Mouse (Mus musculus) liver, embryonic 16.5 days (tissue): ENCODE data around the gene Styxl1. TPM values are rescaled to one million over a fixed set of nuclear protein-coding genes. Genes with fewer than 3 reads are reported as not detected.
A peak's percentile ranks its signal among the peaks of the same experiment; 100 is the strongest.

Experiments used
- ATAC-seq: fragments of 200-750 bp; cut with Nextera tagmentation; 2 replicates; pipeline ENCODE4 v1.8.0; 2017; ENCODE audit warnings: low read depth, mild to moderate bottlenecking, moderate number of reproducible peaks, moderate library complexity
- H3K27ac ChIP-seq: fragments of 300-500 bp; sonication (generic); 2 replicates; pipeline ENCODE4 v1.5.1; 2014; ENCODE audit warnings: mild to moderate bottlenecking, low read length
- H3K27me3 ChIP-seq: fragments of 300-500 bp; sonication (generic); 2 replicates; pipeline ENCODE4 v1.6.1; 2014; ENCODE audit warnings: low read depth, low read length, mixed read lengths; ENCODE audit not compliant: control insufficient read depth, insufficient read depth
- H3K36me3 ChIP-seq: fragments of 300-500 bp; sonication (generic); 2 replicates; pipeline ENCODE4 v1.6.1; 2014; ENCODE audit warnings: mild to moderate bottlenecking; ENCODE audit not compliant: control insufficient read depth, insufficient read depth
- H3K4me1 ChIP-seq: fragments of 300-500 bp; sonication (generic); 2 replicates; pipeline ENCODE4 v1.6.1; 2014; ENCODE audit warnings: low read depth, low read length, mixed read lengths; ENCODE audit not compliant: control insufficient read depth
- H3K4me2 ChIP-seq: fragments of 300-500 bp; sonication (generic); 2 replicates; pipeline ENCODE4 v1.6.1; 2014; ENCODE audit warnings: low read depth, low read length, mixed read lengths
- H3K4me3 ChIP-seq: fragments of 300-500 bp; sonication (generic); 2 replicates; pipeline ENCODE4 v1.5.1; 2014; ENCODE audit warnings: low read depth, mild to moderate bottlenecking, low read length
- H3K9ac ChIP-seq: fragments of 300-500 bp; sonication (generic); 2 replicates; pipeline ENCODE4 v1.6.1; 2014; ENCODE audit warnings: low read depth, low read length
- H3K9me3 ChIP-seq: fragments of 300-500 bp; sonication (generic); replicated peaks from 2 replicates; pipeline ENCODE4 v1.6.1; 2016; ENCODE audit warnings: low read length; ENCODE audit not compliant: control insufficient read depth
- WGBS: fragments of 180-500 bp; shearing (Covaris S2); extraction: QIAGEN DNeasy Blood & Tissue Kit; methylation state at CpG from one replicate; pipeline ENCODE4 v1.1.7; 2014; ENCODE audit not compliant: insufficient replicate concordance; 5-methylcytosine and 5-hydroxymethylcytosine counted together
- polyA plus RNA-seq: library from polyadenylated mRNA; unstranded; fragments of >200 nt; fragmentation: Nextera tagmentation; extraction: Ambion mirVana; gene quantifications from 2 replicates; pipeline ENCODE4 v1.2.1, GENCODE M21; 2015

Styxl1 gene
- polyA plus RNA-seq, 1 experiment from 2014 or later, result 0.13 TPM

DNA sequence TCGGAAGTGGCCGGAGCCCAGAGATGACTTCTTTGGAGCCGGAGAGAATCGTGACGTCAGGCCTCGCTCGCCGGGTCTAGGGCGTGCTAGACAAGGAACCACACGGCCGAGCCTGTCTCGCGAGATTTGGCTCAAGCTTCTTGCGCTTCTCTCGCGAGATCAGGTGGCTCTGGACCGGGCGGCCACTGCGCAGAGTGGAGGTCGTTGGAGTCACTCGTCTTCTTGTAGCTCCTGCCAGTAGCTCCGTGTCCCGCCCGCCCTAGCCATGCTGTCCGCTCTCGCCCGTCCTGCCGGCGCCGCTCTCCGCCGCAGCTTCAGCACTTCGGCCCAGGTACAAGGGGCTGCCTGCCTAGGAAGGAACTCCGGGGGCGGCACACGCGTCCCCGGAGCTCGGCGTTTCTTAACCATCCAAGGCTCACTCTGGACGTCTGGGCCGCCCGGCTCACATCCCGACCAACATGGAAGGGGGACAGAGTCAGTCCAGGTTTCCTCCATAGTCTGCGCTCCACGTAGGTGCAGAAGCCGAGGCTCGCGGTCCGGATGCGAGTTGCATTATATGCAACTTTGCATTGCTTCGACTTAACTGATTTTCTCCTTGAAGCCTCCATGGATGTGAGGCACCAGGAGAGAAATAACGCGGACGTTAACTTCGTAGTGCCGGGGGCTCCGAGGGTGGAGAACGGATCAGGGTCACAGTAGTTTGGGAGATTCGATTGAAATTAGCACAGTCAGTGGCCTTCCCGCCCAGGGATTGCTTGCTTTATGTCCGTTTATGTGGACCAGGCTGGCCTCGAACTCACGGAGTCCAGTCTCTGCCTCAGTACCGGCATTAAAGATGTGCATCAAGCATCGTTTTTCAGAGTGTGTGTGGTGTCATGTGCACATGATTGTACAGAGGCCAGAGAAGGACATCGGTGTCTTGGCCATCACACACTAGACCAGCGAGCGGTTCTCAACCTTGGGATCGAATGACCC, 573 bp upstream of the Styxl1 start, which contains the start of gene Mdh2:
TSS of gene Mdh2 (plus strand) at position 10 of the 975 bp plus-strand sequence.
- peak; percentile 93 for ATAC-seq
- peak within 1 kb of the TSS; percentile 94 for H3K4me2 ChIP-seq
- no peaks in the 10 kb centered on the region for H3K9me3 ChIP-seq
- H3K36me3 ChIP-seq, result peaks cover 14% of the 10 kb centered on the region
- peak within 1 kb of the TSS; percentile 98 for H3K4me3 ChIP-seq
- H3K27me3 ChIP-seq, result no peaks in the 10 kb centered on the region
- H3K27ac ChIP-seq, result peak within 1 kb of the TSS; percentile 95
- H3K9ac ChIP-seq, result peak within 1 kb of the TSS; percentile 99
- under 1% methylated on average over 70 of the region's 70 CpGs for WGBS
- peaks cover 44% of the 10 kb centered on the region for H3K4me1 ChIP-seq

DNA sequence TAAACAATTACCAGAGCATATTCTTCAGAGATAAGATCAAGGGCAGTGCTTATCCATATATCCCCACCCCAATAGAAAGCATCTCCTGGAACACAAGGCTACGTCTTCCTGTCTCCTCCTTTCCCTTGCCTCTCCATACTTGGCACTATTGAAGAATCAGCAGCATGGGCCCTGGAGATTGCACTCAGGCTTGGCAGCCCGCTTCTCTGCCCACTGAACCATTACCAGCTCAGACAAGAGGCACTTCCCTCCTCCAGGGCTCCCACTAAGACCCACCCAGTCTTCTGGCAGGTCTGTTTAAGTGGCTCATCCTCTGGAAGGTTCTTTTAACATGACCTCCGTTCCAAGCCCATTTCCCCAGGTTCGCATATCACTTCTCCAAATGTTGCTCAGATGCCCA, 1.6 kb downstream of the Styxl1 start:
- Histone ChIP-seq H3K36me3 (no peaks in the 10 kb centered on the region), H3K9ac (no peak overlapping the region), H3K4me2 (no peak overlapping the region), H3K27me3 (no peaks in the 10 kb centered on the region), H3K27ac (no peak overlapping the region), H3K9me3 (no peaks in the 10 kb centered on the region), H3K4me3 (no peak overlapping the region), H3K4me1 (peaks cover 37% of the 10 kb centered on the region)
- ATAC-seq, result no peak
- WGBS, result 71% methylated on average over 4 of the region's 4 CpGs

DNA sequence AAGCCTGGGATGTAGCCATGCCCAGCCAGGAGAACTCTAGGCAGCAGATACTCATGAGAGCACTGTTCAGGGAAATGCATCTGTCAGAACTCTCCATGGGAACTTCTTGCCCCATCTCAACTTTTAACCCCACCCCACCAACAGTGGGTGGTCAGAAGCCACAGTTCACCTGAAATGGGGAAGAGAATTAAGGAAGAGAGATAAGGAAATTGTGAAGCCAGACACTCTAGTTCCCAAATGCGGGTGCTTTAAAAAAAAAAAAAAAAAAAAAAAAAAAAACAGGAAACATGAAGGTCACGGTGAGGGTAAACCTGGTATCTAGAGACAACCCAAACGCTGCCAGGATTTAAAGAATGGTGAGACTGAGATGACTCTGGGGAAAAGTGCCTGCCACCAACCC, 5.7 kb downstream of the Styxl1 start:
- Histone ChIP-seq H3K4me2 (no peak overlapping the region), H3K4me3 (no peak overlapping the region), H3K9ac (no peak overlapping the region), H3K9me3 (no peaks in the 10 kb centered on the region), H3K27ac (no peak overlapping the region), H3K36me3 (no peaks in the 10 kb centered on the region), H3K4me1 (peaks cover 9% of the 10 kb centered on the region), H3K27me3 (no peaks in the 10 kb centered on the region)
- no peak for ATAC-seq
- 15% methylated on average over 3 of the region's 3 CpGs for WGBS

DNA sequence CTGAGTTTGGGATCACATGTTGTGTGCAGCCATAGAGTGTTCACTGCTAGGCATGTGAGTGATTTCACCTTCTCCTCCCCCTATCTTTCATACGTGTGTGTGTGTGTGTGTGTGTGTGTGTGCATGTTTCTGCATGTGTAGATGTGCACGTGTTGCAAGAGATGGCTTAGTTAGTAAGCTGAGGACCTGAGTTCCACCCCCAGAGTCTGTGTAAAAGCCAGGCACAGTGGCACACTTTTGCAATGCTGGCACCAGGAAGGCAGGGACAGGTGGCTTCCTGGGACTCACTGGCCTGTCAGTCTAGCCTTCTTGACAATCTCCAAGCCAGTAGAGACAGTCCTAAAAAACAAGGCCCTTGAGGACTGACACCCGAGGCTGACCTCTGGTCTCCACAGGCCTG, 13.2 kb downstream of the Styxl1 start:
- Histone ChIP-seq H3K27ac (no peak overlapping the region), H3K4me1 (no peaks in the 10 kb centered on the region), H3K36me3 (no peaks in the 10 kb centered on the region), H3K4me3 (no peak overlapping the region), H3K9ac (no peak overlapping the region), H3K9me3 (no peaks in the 10 kb centered on the region), H3K4me2 (no peak overlapping the region), H3K27me3 (no peaks in the 10 kb centered on the region)
- ATAC-seq, result no peak
- WGBS, result 36% methylated on average over 3 of the region's 3 CpGs

DNA sequence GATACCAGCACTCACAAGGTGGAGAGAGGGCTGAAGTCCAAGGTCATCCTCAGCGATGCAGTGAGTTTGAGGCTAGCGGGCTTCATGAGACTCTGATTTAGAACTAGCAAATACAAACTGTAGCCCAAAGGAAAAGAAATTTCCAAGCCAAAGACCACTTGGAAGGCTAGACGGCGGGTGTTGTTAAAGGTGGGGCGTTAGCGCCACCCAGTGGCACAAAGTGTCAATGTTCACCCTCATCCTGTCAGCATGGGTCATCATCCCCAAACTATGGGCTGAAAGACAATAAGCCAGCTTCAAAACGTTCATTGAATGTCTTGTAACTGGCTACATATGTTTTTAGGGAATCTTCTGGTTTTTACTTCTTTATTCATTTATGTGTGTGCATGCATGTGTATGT, 14.7 kb downstream of the Styxl1 start:
- H3K4me2 ChIP-seq, result no peak overlapping the region
- H3K36me3 ChIP-seq, result no peaks in the 10 kb centered on the region
- no peaks in the 10 kb centered on the region for H3K27me3 ChIP-seq
- no peak for ATAC-seq
- H3K4me3 ChIP-seq, result no peak overlapping the region
- no peaks in the 10 kb centered on the region for H3K4me1 ChIP-seq
- 4% methylated on average over 7 of the region's 7 CpGs for WGBS
- no peak overlapping the region for H3K27ac ChIP-seq
- H3K9ac ChIP-seq, result no peak overlapping the region
- H3K9me3 ChIP-seq, result no peaks in the 10 kb centered on the region

DNA sequence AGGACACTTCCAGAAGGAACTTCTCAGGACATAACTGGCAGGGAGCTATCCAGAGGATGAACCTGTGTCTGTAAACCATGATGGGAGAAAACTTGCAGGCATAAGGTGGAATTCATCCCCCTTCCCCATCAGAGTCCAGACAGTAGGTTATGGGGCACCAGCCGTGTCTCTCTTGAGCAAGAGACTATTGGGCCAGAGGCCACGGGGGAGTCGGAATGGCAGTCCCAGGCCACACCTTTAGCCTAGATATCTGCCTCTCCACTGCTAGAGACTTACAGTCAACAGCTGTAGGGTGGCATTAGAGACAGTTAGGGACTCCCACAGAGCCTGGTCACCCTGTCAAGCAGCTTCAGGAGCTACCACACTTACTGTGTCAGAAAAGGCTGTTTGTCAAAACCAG, 16.3 kb downstream of the Styxl1 start:
- Histone ChIP-seq H3K27me3 (no peaks in the 10 kb centered on the region), H3K9ac (no peak overlapping the region), H3K4me3 (no peak overlapping the region), H3K36me3 (no peaks in the 10 kb centered on the region), H3K4me2 (no peak overlapping the region), H3K9me3 (no peaks in the 10 kb centered on the region), H3K4me1 (no peaks in the 10 kb centered on the region), H3K27ac (no peak overlapping the region)
- no peak for ATAC-seq
- 69% methylated on average over 3 of the region's 3 CpGs for WGBS

DNA sequence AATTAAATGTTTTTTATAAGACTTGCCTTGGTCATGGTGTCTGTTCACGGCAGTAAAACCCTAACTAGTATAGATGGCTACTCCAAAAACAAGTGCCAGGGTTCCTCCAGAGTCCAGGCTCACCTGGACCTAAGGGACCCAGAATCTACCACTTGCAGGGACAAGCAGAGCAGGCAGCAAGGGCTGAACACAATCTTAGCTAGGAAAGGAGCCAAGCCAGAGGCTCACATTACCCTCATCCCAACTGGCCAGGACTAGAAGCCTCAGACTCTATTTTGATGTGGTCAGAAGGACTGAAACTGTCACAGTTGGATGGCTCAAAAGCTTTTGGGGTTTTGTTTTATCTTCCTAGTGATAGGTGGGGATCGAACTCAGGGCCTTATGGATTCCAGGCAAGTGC, 26.6 kb downstream of the Styxl1 start:
- Histone ChIP-seq H3K9me3 (no peaks in the 10 kb centered on the region; the same call in 1 of the 2 replicates), H3K9ac (no peak overlapping the region), H3K4me3 (no peak overlapping the region), H3K27ac (no peak overlapping the region), H3K4me2 (no peak overlapping the region), H3K36me3 (no peaks in the 10 kb centered on the region), H3K27me3 (no peaks in the 10 kb centered on the region), H3K4me1 (no peaks in the 10 kb centered on the region)
- ATAC-seq, result no peak
- 58% methylated on average over 2 of the region's 2 CpGs for WGBS

DNA sequence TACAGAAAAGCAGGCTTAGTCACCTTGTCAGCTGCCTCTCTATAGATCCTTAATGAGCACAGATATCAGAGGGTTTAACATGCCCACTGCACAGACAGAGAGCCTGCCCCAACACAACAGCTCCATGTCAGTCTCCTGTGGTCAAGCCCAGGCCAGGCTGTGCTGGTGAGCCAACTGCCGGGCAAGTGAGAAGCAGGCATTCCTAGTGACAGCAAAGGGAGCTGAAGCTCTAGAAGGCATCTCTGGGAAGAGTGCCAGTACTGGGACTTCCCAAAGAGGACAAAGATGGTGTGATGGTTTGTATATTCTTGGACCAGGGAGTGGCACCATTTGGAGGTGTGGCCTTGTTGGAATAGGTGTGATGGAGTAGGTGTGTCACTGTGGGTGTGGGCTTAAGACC, 27.1 kb downstream of the Styxl1 start:
- no peaks in the 10 kb centered on the region for H3K27me3 ChIP-seq
- no peaks in the 10 kb centered on the region; the same call in 1 of the 2 replicates for H3K9me3 ChIP-seq
- 53% methylated on average over 1 of the region's 1 CpGs for WGBS
- H3K9ac ChIP-seq, result no peak overlapping the region
- H3K4me2 ChIP-seq, result no peak overlapping the region
- H3K4me3 ChIP-seq, result no peak overlapping the region
- ATAC-seq, result no peak
- no peaks in the 10 kb centered on the region for H3K36me3 ChIP-seq
- no peak overlapping the region for H3K27ac ChIP-seq
- no peaks in the 10 kb centered on the region for H3K4me1 ChIP-seq

DNA sequence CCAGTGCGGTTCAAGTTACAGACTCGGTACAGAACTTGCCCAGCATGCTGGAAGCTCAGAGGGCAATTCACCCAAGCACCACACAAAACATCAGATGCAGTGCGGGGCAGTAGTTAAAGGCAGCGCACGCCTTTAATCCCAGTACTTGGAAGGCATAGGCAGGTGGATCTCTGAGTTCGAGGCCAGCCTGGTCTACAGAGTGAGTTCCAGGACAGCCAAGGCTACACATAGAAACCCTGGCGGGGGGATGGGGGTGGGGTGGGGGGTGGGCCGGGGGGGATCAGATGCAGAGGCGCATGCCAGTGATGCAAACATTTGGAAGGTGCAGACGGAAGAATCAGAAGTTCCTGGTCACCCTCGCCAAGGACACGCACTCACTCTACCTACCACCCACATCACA, 33.4 kb downstream of the Styxl1 start:
- ATAC-seq, result no peak
- Histone ChIP-seq H3K9ac (peak overlapping the region; percentile 49), H3K4me1 (peaks cover 18% of the 10 kb centered on the region), H3K27ac (no peak overlapping the region), H3K4me3 (peak overlapping the region; percentile 78), H3K9me3 (no peaks in the 10 kb centered on the region; the same call in 1 of the 2 replicates), H3K36me3 (no peaks in the 10 kb centered on the region), H3K4me2 (peak overlapping the region; percentile 98), H3K27me3 (no peaks in the 10 kb centered on the region; the same call in 1 of the 2 replicates)
- WGBS, result 24% methylated on average over 11 of the region's 12 CpGs
